Mouse (Mus musculus) heart, embryonic 12.5 days (tissue): ENCODE measurements at regions not wholly inside any gene's neighbourhood (a gene's known extent, or its start where the extent isn't known, plus 50 kb on each side); places are given as distances from the start of the nearest gene placed in this dataset.

Experiments used
- ATAC-seq: fragments of 200-750 bp; cut with Nextera tagmentation; 2 replicates; pipeline ENCODE4 v1.8.0; 2017; ENCODE audit warnings: moderate TSS enrichment, moderate library complexity; ENCODE audit not compliant: insufficient number of reproducible peaks, low FRiP score
- H3K27ac ChIP-seq: fragments of 300-500 bp; sonication (generic); 2 replicates; pipeline ENCODE4 v1.5.1; 2016; ENCODE audit warnings: mild to moderate bottlenecking, moderate library complexity; ENCODE audit not compliant: poor library complexity, severe bottlenecking
- H3K27me3 ChIP-seq: fragments of 300-500 bp; sonication (generic); replicated peaks from 2 replicates; pipeline ENCODE4 v1.6.1; 2016; ENCODE audit warnings: mild to moderate bottlenecking, moderate library complexity
- H3K36me3 ChIP-seq: fragments of 300-500 bp; sonication (generic); 2 replicates; pipeline ENCODE4 v1.6.1; 2016; ENCODE audit warnings: mild to moderate bottlenecking, moderate library complexity
- H3K4me1 ChIP-seq: fragments of 300-500 bp; sonication (generic); replicated peaks from 2 replicates; pipeline ENCODE4 v1.6.1; 2016; ENCODE audit warnings: mild to moderate bottlenecking
- H3K4me2 ChIP-seq: fragments of 300-500 bp; sonication (generic); 2 replicates; pipeline ENCODE4 v1.6.1; 2016; ENCODE audit warnings: mild to moderate bottlenecking, moderate library complexity
- H3K4me3 ChIP-seq: fragments of 300-500 bp; sonication (generic); 2 replicates; pipeline ENCODE4 v1.5.1; 2016; ENCODE audit warnings: mild to moderate bottlenecking
- H3K9ac ChIP-seq: fragments of 300-500 bp; sonication (generic); 2 replicates; pipeline ENCODE4 v1.6.1; 2016; ENCODE audit warnings: mild to moderate bottlenecking, moderate library complexity
- H3K9me3 ChIP-seq: fragments of 300-500 bp; sonication (generic); replicated peaks from 2 replicates; pipeline ENCODE4 v1.6.1; 2016; ENCODE audit warnings: mild to moderate bottlenecking, moderate library complexity
- WGBS: fragments of 180-500 bp; shearing (Covaris S2); methylation state at CpG from one replicate; pipeline ENCODE4 v1.1.7; 2016; 5-methylcytosine and 5-hydroxymethylcytosine counted together

GRCm38 (mm10) chr4:78666326-78666725 lies 454.6 kb upstream of the Ptprd start:
- ATAC-seq = no peak
- Histone ChIP-seq H3K4me3 (no peak overlapping the region), H3K4me2 (no peak overlapping the region), H3K4me1 (no peaks in the 10 kb centered on the region), H3K36me3 (no peaks in the 10 kb centered on the region), H3K9ac (no peak overlapping the region), H3K27me3 (no peaks in the 10 kb centered on the region), H3K27ac (no peak overlapping the region), H3K9me3 (no peaks in the 10 kb centered on the region)
- 73% methylated on average over 1 of the region's 1 CpGs for WGBS

- H3K27me3 ChIP-seq = no peaks in the 10 kb centered on the region
- WGBS = 82% methylated on average over 1 of the region's 1 CpGs
These were observed 431.0 kb upstream of the Ptprd start for GRCm38 (mm10) chr4:78642773-78643172.

GRCm38 (mm10) chr4:78606461-78606830 lies 394.7 kb upstream of the Ptprd start:
- peaks cover 4% of the 10 kb centered on the region; the same call in 1 of the 2 replicates for H3K4me1 ChIP-seq
- ATAC-seq = no peak
- peak overlapping the region; percentile 82 for H3K4me2 ChIP-seq
- H3K27ac ChIP-seq = no peak overlapping the region
- WGBS = 13% methylated on average over 18 of the region's 18 CpGs
- H3K9me3 ChIP-seq = no peaks in the 10 kb centered on the region
- no peaks in the 10 kb centered on the region for H3K36me3 ChIP-seq
- peak overlapping the region; percentile 45; the same call in 1 of the 2 replicates for H3K9ac ChIP-seq
- peak overlapping the region; percentile 53 for H3K4me3 ChIP-seq
- H3K27me3 ChIP-seq = no peaks in the 10 kb centered on the region

More at GRCm38 (mm10) chr4:78642773-78643172, 431.0 kb upstream of the Ptprd start:
- Histone ChIP-seq H3K27ac (no peak overlapping the region), H3K36me3 (no peaks in the 10 kb centered on the region), H3K4me3 (no peak overlapping the region), H3K9me3 (no peaks in the 10 kb centered on the region), H3K9ac (no peak overlapping the region), H3K4me2 (no peak overlapping the region), H3K4me1 (no peaks in the 10 kb centered on the region)
- no peak for ATAC-seq

- Histone ChIP-seq H3K9ac (peak overlapping the region; percentile 45; the same call in 1 of the 2 replicates), H3K4me1 (peaks cover 4% of the 10 kb centered on the region; the same call in 1 of the 2 replicates), H3K27ac (no peak overlapping the region), H3K4me3 (peak overlapping the region; percentile 53), H3K9me3 (no peaks in the 10 kb centered on the region), H3K27me3 (no peaks in the 10 kb centered on the region), H3K36me3 (no peaks in the 10 kb centered on the region), H3K4me2 (peak overlapping the region; percentile 82)
- 70% methylated on average over 4 of the region's 4 CpGs for WGBS
- no peak for ATAC-seq
These were observed 394.2 kb upstream of the Ptprd start for GRCm38 (mm10) chr4:78605763-78606460.

- H3K4me2 ChIP-seq = no peak overlapping the region
- H3K27me3 ChIP-seq = no peaks in the 10 kb centered on the region
- no peak overlapping the region for H3K9ac ChIP-seq
- H3K27ac ChIP-seq = no peak overlapping the region
- 86% methylated on average over 2 of the region's 2 CpGs for WGBS
- no peak for ATAC-seq
- no peaks in the 10 kb centered on the region for H3K9me3 ChIP-seq
- H3K4me1 ChIP-seq = no peaks in the 10 kb centered on the region
- H3K36me3 ChIP-seq = no peaks in the 10 kb centered on the region
- H3K4me3 ChIP-seq = no peak overlapping the region
These were observed 369.8 kb upstream of the Ptprd start for GRCm38 (mm10) chr4:78581590-78581989.

GRCm38 (mm10) chr4:78565356-78565755 lies 353.6 kb upstream of the Ptprd start:
- Histone ChIP-seq H3K4me2 (no peak overlapping the region), H3K27ac (no peak overlapping the region), H3K9me3 (no peaks in the 10 kb centered on the region), H3K9ac (no peak overlapping the region), H3K4me3 (no peak overlapping the region), H3K27me3 (no peaks in the 10 kb centered on the region), H3K36me3 (no peaks in the 10 kb centered on the region), H3K4me1 (no peaks in the 10 kb centered on the region)
- WGBS = 76% methylated on average over 2 of the region's 2 CpGs
- no peak for ATAC-seq
